Mouse (Mus musculus): ENCODE measurements around the gene Metap2.

Gene Metap2

GRCm38 (mm10) chr10:93897043-93897646, at the start of gene Metap2:
Metap2 (minus strand) TSS chr10:93897093.
- DNase-seq (ENCODE audit: low spot score in 2 of 2) = no peak

GRCm38 (mm10) chr10:93945843-93946499, 49.1 kb upstream of the Metap2 start:
- no peak for DNase-seq (ENCODE audit: low spot score in 2 of 2)

- peak; percentile 25 to 32 for DNase-seq (ENCODE audit: low spot score in 2 of 2)
Observed at GRCm38 (mm10) chr10:93945364-93945763, 48.5 kb upstream of the Metap2 start.

GRCm38 (mm10) chr10:93944241-93944640, 47.3 kb upstream of the Metap2 start:
- no peak for DNase-seq (ENCODE audit: low spot score in 2 of 2)

GRCm38 (mm10) chr10:93940279-93940678, 43.4 kb upstream of the Metap2 start:
- DNase-seq (ENCODE audit: low spot score in 2 of 2) = no peak

GRCm38 (mm10) chr10:93939676-93940075, 42.8 kb upstream of the Metap2 start:
- DNase-seq (ENCODE audit: low spot score in 2 of 2) = no peak

- no peak for DNase-seq (ENCODE audit: low spot score in 2 of 2)
Observed at GRCm38 (mm10) chr10:93938844-93939271, 42.0 kb upstream of the Metap2 start.

GRCm38 (mm10) chr10:93933980-93934379, 37.1 kb upstream of the Metap2 start:
- peak in 1 of 2 experiments; percentile 23 for DNase-seq (ENCODE audit: low spot score in 2 of 2)

- DNase-seq (ENCODE audit: low spot score in 2 of 2) = no peak
Observed at GRCm38 (mm10) chr10:93932861-93933260, 36.0 kb upstream of the Metap2 start.

- no peak for DNase-seq (ENCODE audit: low spot score in 2 of 2)
Observed at GRCm38 (mm10) chr10:93932020-93932419, 35.1 kb upstream of the Metap2 start.

GRCm38 (mm10) chr10:93931431-93931830, 34.5 kb upstream of the Metap2 start:
- no peak for DNase-seq (ENCODE audit: low spot score in 2 of 2)

GRCm38 (mm10) chr10:93930236-93930824, 33.4 kb upstream of the Metap2 start:
- no peak for DNase-seq (ENCODE audit: low spot score in 2 of 2)

GRCm38 (mm10) chr10:93924666-93925065, 27.8 kb upstream of the Metap2 start:
- DNase-seq (ENCODE audit: low spot score in 2 of 2) = no peak

GRCm38 (mm10) chr10:93921160-93921559, 24.3 kb upstream of the Metap2 start:
- DNase-seq (ENCODE audit: low spot score in 2 of 2) = no peak

GRCm38 (mm10) chr10:93919227-93919626, 22.3 kb upstream of the Metap2 start:
- DNase-seq (ENCODE audit: low spot score in 2 of 2) = peak in 1 of 2 experiments; percentile 5

- no peak for DNase-seq (ENCODE audit: low spot score in 2 of 2)
Observed at GRCm38 (mm10) chr10:93918701-93919100, 21.8 kb upstream of the Metap2 start.

GRCm38 (mm10) chr10:93918087-93918486, 21.2 kb upstream of the Metap2 start:
- no peak for DNase-seq (ENCODE audit: low spot score in 2 of 2)

- no peak for DNase-seq (ENCODE audit: low spot score in 2 of 2)
Observed at GRCm38 (mm10) chr10:93916778-93917177, 19.9 kb upstream of the Metap2 start.

- no peak for DNase-seq (ENCODE audit: low spot score in 2 of 2)
Observed at GRCm38 (mm10) chr10:93915531-93916275, 18.8 kb upstream of the Metap2 start.

GRCm38 (mm10) chr10:93913525-93913924, 16.6 kb upstream of the Metap2 start:
- DNase-seq (ENCODE audit: low spot score in 2 of 2) = no peak

GRCm38 (mm10) chr10:93912917-93913316, 16.0 kb upstream of the Metap2 start:
- no peak for DNase-seq (ENCODE audit: low spot score in 2 of 2)

GRCm38 (mm10) chr10:93912136-93912855, 15.4 kb upstream of the Metap2 start:
- DNase-seq (ENCODE audit: low spot score in 2 of 2) = no peak
